ENCODE assay signal across 20 mouse cellular contexts in genomic region chr11:25391649-25392048, GRCm38 (mm10).
"Had no signal": no experiment of that assay in that cellular context is flagged by ENCODE, and none has a peak within 500 bp of the region (broad histone marks: within the 10 kb centered on the region; RNA-seq: fewer than 3 reads in every experiment).

No protein-coding gene starts in this region.

- DNase-seq: cerebellum, adult 8-10 months; cerebellum, adult 9-10 months; cerebellum, adult 9-11 months; cerebellum, postnatal 10 days; cerebellum, postnatal 14 days; cerebellum, postnatal 25 days; cerebellum, postnatal 36 days; embryo, embryonic 11 days; forebrain, postnatal 0 days; gastrocnemius, adult 2 months; gastrocnemius, postnatal 10 days; gastrocnemius, postnatal 14 days; gastrocnemius, postnatal 25 days; gastrocnemius, postnatal 36 days; heart, adult 18-20 months; heart, adult 2 months had no signal

- ATAC-seq: forebrain, embryonic 13.5 days; forebrain, embryonic 14.5 days; forebrain, embryonic 15.5 days; forebrain, embryonic 16.5 days; forebrain, postnatal 0 days had no signal
